Mouse (Mus musculus): ENCODE data around the gene Hck. TPM values are rescaled to one million over a fixed set of nuclear protein-coding genes. Genes with fewer than 3 reads are reported as not detected.

Hck gene
- total and polyA plus RNA-seq, 3 experiments, result 1.5 to 2.9 (median 1.5) TPM

DNA sequence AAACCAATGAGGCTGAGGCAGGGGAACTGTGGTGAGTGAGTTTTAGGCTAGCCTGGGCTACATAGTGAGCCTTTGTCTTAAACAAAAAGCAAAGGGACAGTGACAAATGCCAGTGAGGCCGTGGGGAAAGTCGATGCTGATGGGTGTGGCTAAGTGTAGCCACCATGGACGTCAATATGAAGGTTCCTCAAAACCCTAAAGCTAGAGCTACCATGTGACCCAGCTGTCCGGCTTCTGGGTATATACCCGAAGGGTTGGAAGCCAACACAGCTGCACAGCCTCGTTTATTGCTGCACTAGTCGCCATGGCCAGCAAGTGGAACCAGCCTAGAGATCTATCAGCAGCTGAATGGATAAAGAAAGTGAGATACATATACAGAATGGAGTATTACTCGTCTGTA, 11.9 kb downstream of the Hck start:
- Histone ChIP-seq H3K36me3 (ENCODE audit: control insufficient read depth, insufficient read depth, low read length) (no peaks in the 10 kb centered on the region), H3K79me2 (replicated peaks; ENCODE audit: control insufficient read depth, insufficient read depth, low read length) (no peaks in the 10 kb centered on the region), H3K27me3 (ENCODE audit: control insufficient read depth, insufficient read depth, low read length) (no peaks in the 10 kb centered on the region), H3K4me3 (no peak overlapping the region), H3K27ac (no peak overlapping the region), H3K9ac (ENCODE audit: low read depth, low read length) (no peak overlapping the region), H3K4me1 (ENCODE audit: control insufficient read depth, insufficient read depth, low read length) (no peaks in the 10 kb centered on the region)
- no peak for DNase-seq
- TF ChIP-seq CTCF (IDR thresholded peaks at IDR 0.05), result no peak
- TF ChIP-seq EP300 (IDR thresholded peaks at IDR 0.05; ENCODE audit: insufficient read depth, low read depth, low read length), result no peak
- no peak for TF ChIP-seq POLR2A (IDR thresholded peaks at IDR 0.05; ENCODE audit: insufficient read depth, low read depth, low read length)
- intact Hi-C loops (cut with DNase I), result loop anchor here (5.0 kb wide), 1 partner anchor 33 kb away; no protein-coding TSS in a partner anchor
- 63% methylated on average over 8 of the region's 8 CpGs for WGBS

DNA sequence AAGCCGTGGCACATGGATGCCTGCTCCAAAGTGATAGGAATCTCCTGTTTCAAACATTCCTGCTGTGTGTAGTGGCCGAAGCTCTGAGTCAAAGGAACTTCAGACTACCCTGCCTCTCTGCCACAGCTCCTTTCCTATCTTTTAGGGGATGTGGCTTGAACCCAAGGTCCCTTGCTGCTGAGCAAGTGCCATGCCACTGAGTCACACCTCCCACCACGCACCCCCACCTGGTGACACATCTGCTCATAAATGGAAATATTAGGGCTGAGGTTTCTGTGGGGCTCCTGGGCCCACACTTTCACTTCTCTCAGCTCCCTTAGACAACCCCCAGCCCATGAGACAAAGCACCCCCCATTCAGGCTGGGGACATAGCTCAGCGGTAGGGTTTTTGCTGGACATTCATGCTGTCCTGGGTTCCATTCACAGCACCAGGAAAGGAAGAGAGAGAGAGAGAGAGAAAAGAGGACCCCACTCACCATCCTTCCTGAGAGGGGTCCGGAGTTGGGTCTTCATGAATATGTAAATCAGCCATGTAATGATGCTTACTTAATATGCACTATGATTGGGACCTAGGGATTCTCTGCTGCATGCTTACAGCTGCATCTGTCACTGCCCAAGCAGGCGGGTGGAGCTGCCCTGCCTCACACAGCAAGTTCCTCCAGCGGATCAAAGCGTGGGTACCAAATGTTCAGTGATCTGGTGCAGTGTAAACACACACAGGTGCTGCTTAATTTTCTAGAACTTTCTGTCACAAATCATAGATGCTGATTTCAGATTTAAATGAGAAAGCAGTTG, 13.8 kb downstream of the Hck start:
- no peak for DNase-seq
- no peaks in the 10 kb centered on the region for H3K27me3 ChIP-seq (ENCODE audit: control insufficient read depth, insufficient read depth, low read length)
- no peak overlapping the region for H3K27ac ChIP-seq
- no peaks in the 10 kb centered on the region for H3K36me3 ChIP-seq (ENCODE audit: control insufficient read depth, insufficient read depth, low read length)
- no peak overlapping the region for H3K9ac ChIP-seq (ENCODE audit: low read depth, low read length)
- WGBS, result 70% methylated on average over 8 of the region's 8 CpGs
- no peak overlapping the region for H3K4me3 ChIP-seq
- TF ChIP-seq CTCF (IDR thresholded peaks at IDR 0.05) (no peak), EP300 (IDR thresholded peaks at IDR 0.05; ENCODE audit: insufficient read depth, low read depth, low read length) (no peak), POLR2A (IDR thresholded peaks at IDR 0.05; ENCODE audit: insufficient read depth, low read depth, low read length) (no peak)
- H3K4me1 ChIP-seq (ENCODE audit: control insufficient read depth, insufficient read depth, low read length), result no peaks in the 10 kb centered on the region
- H3K79me2 ChIP-seq (replicated peaks; ENCODE audit: control insufficient read depth, insufficient read depth, low read length), result no peaks in the 10 kb centered on the region
- intact Hi-C loops (cut with DNase I), result loop anchor here (5.0 kb wide), 1 partner anchor 35 kb away; no protein-coding TSS in a partner anchor

DNA sequence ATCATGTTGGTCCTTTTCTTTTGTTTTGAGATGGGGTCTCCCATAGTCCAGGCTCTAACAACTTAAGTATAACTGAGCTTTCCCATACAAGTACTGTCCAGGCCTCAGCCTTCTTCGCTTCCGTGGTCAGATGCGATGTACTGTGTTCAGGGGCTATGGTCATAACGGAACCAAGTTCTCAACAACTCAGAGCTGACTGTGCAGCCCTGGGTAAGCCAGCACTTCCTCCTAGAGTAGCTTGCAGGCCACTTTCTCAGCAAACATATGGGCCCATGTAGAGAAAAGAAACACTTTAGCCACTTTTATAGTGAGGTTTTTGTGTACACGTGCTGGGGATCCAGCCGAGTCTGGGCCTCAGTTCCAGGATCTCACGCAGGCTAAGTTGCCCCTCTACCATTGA, 14.4 kb downstream of the Hck start:
- no peaks in the 10 kb centered on the region for H3K36me3 ChIP-seq (ENCODE audit: control insufficient read depth, insufficient read depth, low read length)
- no peak overlapping the region for H3K27ac ChIP-seq
- no peaks in the 10 kb centered on the region for H3K27me3 ChIP-seq (ENCODE audit: control insufficient read depth, insufficient read depth, low read length)
- intact Hi-C loops (cut with DNase I), result loop anchor here (5.0 kb wide), 1 partner anchor 35 kb away; no protein-coding TSS in a partner anchor
- H3K9ac ChIP-seq (ENCODE audit: low read depth, low read length), result no peak overlapping the region
- peak in 1 of 2 experiments; percentile 24 for DNase-seq
- 86% methylated on average over 7 of the region's 7 CpGs for WGBS
- no peaks in the 10 kb centered on the region for H3K79me2 ChIP-seq (replicated peaks; ENCODE audit: control insufficient read depth, insufficient read depth, low read length)
- H3K4me1 ChIP-seq (ENCODE audit: control insufficient read depth, insufficient read depth, low read length), result no peaks in the 10 kb centered on the region
- TF ChIP-seq EP300 (IDR thresholded peaks at IDR 0.05; ENCODE audit: insufficient read depth, low read depth, low read length) (no peak), CTCF (IDR thresholded peaks at IDR 0.05) (no peak), POLR2A (IDR thresholded peaks at IDR 0.05; ENCODE audit: insufficient read depth, low read depth, low read length) (no peak)
- no peak overlapping the region for H3K4me3 ChIP-seq

DNA sequence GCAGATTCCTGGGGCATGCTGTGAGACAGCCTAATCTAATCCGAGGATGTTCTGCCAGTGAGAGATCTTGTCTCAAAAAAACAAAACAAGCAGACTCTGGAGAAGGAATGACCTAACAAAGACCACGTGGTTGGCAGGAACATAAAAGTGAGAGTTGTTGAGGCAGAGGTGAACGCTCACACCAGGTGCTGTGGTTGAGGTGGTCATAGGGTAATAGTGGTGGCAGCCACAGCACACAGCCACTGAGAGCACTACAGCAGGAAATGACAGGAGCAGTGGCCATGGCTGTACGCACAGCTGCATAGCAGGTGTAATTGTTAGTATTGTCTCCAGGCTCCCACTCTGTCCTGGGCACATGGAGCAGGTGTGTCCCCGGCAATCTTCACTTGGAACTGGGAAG, 17.6 kb downstream of the Hck start:
- Histone ChIP-seq H3K27me3 (ENCODE audit: control insufficient read depth, insufficient read depth, low read length) (no peaks in the 10 kb centered on the region), H3K36me3 (ENCODE audit: control insufficient read depth, insufficient read depth, low read length) (no peaks in the 10 kb centered on the region), H3K4me1 (ENCODE audit: control insufficient read depth, insufficient read depth, low read length) (no peaks in the 10 kb centered on the region), H3K4me3 (no peak overlapping the region), H3K79me2 (replicated peaks; ENCODE audit: control insufficient read depth, insufficient read depth, low read length) (no peaks in the 10 kb centered on the region), H3K27ac (no peak overlapping the region), H3K9ac (ENCODE audit: low read depth, low read length) (no peak overlapping the region)
- no peak for TF ChIP-seq CTCF (IDR thresholded peaks at IDR 0.05)
- TF ChIP-seq POLR2A (IDR thresholded peaks at IDR 0.05; ENCODE audit: insufficient read depth, low read depth, low read length), result no peak
- no peak for TF ChIP-seq EP300 (IDR thresholded peaks at IDR 0.05; ENCODE audit: insufficient read depth, low read depth, low read length)
- intact Hi-C loops (cut with DNase I), result no loop called here
- 41% methylated on average over 5 of the region's 5 CpGs for WGBS
- no peak for DNase-seq

DNA sequence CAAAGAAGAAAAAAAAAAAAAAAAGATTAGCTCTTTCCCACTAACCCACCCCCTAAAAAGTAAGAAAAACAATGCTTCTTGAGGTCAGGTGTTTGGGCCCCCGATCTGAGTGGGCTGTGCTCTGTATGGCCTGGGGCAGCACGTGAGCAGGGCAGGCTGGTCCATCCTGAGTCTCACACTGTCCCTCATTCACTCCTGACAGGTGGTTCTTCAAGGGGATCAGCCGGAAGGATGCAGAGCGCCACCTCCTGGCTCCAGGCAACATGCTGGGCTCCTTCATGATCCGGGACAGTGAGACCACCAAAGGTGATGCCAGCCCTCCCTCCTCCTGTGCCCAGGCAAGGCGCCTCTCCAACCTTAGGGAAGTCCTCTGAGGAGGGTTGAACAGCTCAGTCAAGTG, 22.8 kb downstream of the Hck start:
- Histone ChIP-seq H3K79me2 (replicated peaks; ENCODE audit: control insufficient read depth, insufficient read depth, low read length) (no peaks in the 10 kb centered on the region), H3K9ac (ENCODE audit: low read depth, low read length) (no peak overlapping the region), H3K4me3 (no peak overlapping the region), H3K27ac (no peak overlapping the region), H3K27me3 (ENCODE audit: control insufficient read depth, insufficient read depth, low read length) (peaks cover 2% of the 10 kb centered on the region; the same call in 1 of the 2 replicates), H3K36me3 (ENCODE audit: control insufficient read depth, insufficient read depth, low read length) (no peaks in the 10 kb centered on the region), H3K4me1 (ENCODE audit: control insufficient read depth, insufficient read depth, low read length) (no peaks in the 10 kb centered on the region)
- intact Hi-C loops (cut with DNase I), result no loop called here
- DNase-seq, result peak in 1 of 2 experiments; percentile 20
- TF ChIP-seq CTCF (IDR thresholded peaks at IDR 0.05) (peak; percentile 56), POLR2A (IDR thresholded peaks at IDR 0.05; ENCODE audit: insufficient read depth, low read depth, low read length) (no peak)
- WGBS, result 36% methylated on average over 6 of the region's 6 CpGs

DNA sequence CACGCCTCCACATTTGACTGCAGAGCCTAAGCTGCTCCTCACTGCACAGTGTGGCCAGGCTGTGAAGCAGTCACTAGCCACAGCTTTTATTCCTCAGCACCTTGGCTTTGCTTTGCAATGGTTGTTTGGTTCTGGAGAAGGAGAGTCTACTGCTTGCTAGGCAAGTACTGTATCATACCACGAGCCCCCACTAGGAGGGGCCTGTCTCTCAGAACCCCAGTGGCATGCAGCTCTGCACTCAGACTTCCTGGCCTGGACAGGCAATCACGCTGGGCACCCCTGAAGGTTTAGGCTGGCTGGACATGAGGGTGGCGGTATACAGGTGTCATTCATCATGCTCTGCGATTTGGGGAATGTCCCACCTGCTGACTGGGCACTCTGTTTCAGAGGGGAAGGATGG, 26.0 kb downstream of the Hck start:
- WGBS, result 38% methylated on average over 5 of the region's 5 CpGs
- H3K4me1 ChIP-seq (ENCODE audit: control insufficient read depth, insufficient read depth, low read length), result no peaks in the 10 kb centered on the region
- H3K9ac ChIP-seq (ENCODE audit: low read depth, low read length), result no peak overlapping the region
- TF ChIP-seq EP300 (IDR thresholded peaks at IDR 0.05; ENCODE audit: insufficient read depth, low read depth, low read length) (no peak), CTCF (IDR thresholded peaks at IDR 0.05) (no peak), POLR2A (IDR thresholded peaks at IDR 0.05; ENCODE audit: insufficient read depth, low read depth, low read length) (no peak)
- H3K27ac ChIP-seq, result no peak overlapping the region
- intact Hi-C loops (cut with DNase I), result no loop called here
- no peak overlapping the region for H3K4me3 ChIP-seq
- DNase-seq, result no peak
- H3K27me3 ChIP-seq (ENCODE audit: control insufficient read depth, insufficient read depth, low read length), result peaks cover 2% of the 10 kb centered on the region; the same call in 1 of the 2 replicates
- H3K79me2 ChIP-seq (replicated peaks; ENCODE audit: control insufficient read depth, insufficient read depth, low read length), result no peaks in the 10 kb centered on the region
- H3K36me3 ChIP-seq (ENCODE audit: control insufficient read depth, insufficient read depth, low read length), result no peaks in the 10 kb centered on the region

Data from heart, adult 2 months (tissue).